Mouse (Mus musculus) stomach, embryonic 16.5 days (tissue): ENCODE results near the gene Calhm1. TPM values are rescaled to one million over a fixed set of nuclear protein-coding genes. Genes with fewer than 3 reads are reported as not detected.
A peak's percentile ranks its signal among the peaks of the same experiment; 100 is the strongest.

Source experiments
- ATAC-seq: fragments of 200-750 bp; cut with Nextera tagmentation; 2 replicates; pipeline ENCODE4 v1.8.0; 2017; ENCODE audit warnings: moderate number of reproducible peaks, moderate TSS enrichment; ENCODE audit not compliant: insufficient read depth, low FRiP score
- H3K27ac ChIP-seq: fragments of 300-500 bp; sonication (generic); 2 replicates; pipeline ENCODE4 v1.5.1; 2014; ENCODE audit warnings: low read length
- H3K27me3 ChIP-seq: fragments of 300-500 bp; sonication (generic); 2 replicates; pipeline ENCODE4 v1.6.1; 2014; ENCODE audit warnings: low read length, control low read depth, mixed read lengths; ENCODE audit not compliant: control insufficient read depth, insufficient read depth
- H3K36me3 ChIP-seq: fragments of 300-500 bp; sonication (generic); 2 replicates; pipeline ENCODE4 v1.6.1; 2014; ENCODE audit warnings: low read length; ENCODE audit not compliant: control insufficient read depth, insufficient read depth
- H3K4me1 ChIP-seq: fragments of 300-500 bp; sonication (generic); 2 replicates; pipeline ENCODE4 v1.6.1; 2014; ENCODE audit warnings: low read length, control low read depth, mixed read lengths; ENCODE audit not compliant: control insufficient read depth, insufficient read depth
- H3K4me2 ChIP-seq: fragments of 300-500 bp; sonication (generic); 2 replicates; pipeline ENCODE4 v1.6.1; 2014; ENCODE audit warnings: low read depth, low read length, mixed read lengths
- H3K4me3 ChIP-seq: fragments of 300-500 bp; sonication (generic); replicated peaks from 2 replicates; pipeline ENCODE4 v1.5.1; 2014; ENCODE audit warnings: mild to moderate bottlenecking, low read length
- H3K9ac ChIP-seq: fragments of 300-500 bp; sonication (generic); 2 replicates; pipeline ENCODE4 v1.6.1; 2014; ENCODE audit warnings: low read length
- H3K9me3 ChIP-seq: fragments of 300-500 bp; sonication (generic); replicated peaks from 2 replicates; pipeline ENCODE4 v1.6.1; 2016; ENCODE audit warnings: low read length, control low read depth; ENCODE audit not compliant: control insufficient read depth
- WGBS: fragments of 180-500 bp; shearing (Covaris S2); extraction: QIAGEN DNeasy Blood & Tissue Kit; methylation state at CpG from one replicate; pipeline ENCODE4 v1.1.7; 2014; 5-methylcytosine and 5-hydroxymethylcytosine counted together
- polyA plus RNA-seq: library from polyadenylated mRNA; unstranded; fragments of >200 nt; fragmentation: Nextera tagmentation; extraction: Ambion mirVana; gene quantifications from 2 replicates; pipeline ENCODE4 v1.2.1, GENCODE M21; 2015

Calhm1 gene
- polyA plus RNA-seq, 1 experiment from 2014 or later: not detected

DNA sequence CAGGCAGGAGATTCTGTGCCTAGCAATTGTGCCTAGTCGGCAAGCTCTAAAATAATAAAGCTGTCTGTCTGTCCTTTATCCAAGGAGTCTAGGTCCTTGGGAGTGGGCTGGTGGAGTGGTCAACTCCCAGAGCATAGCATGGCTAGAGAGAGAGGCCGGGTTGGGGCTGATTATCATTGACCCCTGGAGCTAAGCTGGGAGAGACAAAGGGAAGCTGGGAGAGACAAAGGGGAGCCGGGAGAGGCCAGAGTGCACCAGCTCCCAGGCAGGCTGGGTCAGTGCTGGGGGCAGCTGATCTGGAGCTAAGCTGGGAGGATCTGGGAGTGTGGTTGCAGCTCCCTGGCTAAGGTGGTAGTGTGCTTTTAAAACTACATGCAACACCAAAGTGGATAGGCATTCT is 22.7 kb upstream of the Calhm1 start:
- WGBS: 36% methylated on average over 3 of the region's 3 CpGs
- no peaks in the 10 kb centered on the region for H3K27me3 ChIP-seq
- ATAC-seq: no peak
- H3K9ac ChIP-seq: no peak overlapping the region
- H3K9me3 ChIP-seq: no peaks in the 10 kb centered on the region
- no peaks in the 10 kb centered on the region for H3K36me3 ChIP-seq
- no peak overlapping the region for H3K4me2 ChIP-seq
- peaks cover 3% of the 10 kb centered on the region; the same call in 1 of the 2 replicates for H3K4me1 ChIP-seq
- H3K27ac ChIP-seq: no peak overlapping the region
- H3K4me3 ChIP-seq: no peak overlapping the region

DNA sequence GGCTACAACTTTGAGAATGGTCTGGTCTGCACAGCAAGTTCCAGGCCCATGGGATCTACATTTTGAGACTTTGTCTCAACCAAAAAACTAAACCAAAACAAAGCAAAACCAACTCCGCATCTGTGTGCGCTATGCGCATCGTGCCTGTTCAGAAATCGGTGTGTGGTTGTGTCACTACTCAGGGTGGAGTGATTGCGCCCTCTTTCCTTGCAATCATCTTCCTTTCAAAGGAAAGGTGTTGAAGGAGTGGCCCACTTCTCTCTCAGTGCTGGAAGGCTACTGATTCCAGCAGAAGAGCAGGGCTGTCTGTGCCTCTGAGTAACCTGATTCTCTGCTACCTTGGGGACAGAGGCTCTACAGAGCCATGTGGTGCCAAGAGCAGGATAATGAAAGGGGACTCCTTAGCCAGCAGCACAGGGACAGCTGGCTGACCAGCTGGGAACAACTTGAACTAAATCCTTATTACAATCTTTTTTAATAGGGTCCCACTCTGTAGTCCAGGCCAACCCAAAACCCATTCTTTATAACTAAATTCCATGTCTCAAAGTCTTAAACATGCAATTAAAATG is 19.2 kb upstream of the Calhm1 start:
- Histone ChIP-seq H3K36me3 (no peaks in the 10 kb centered on the region), H3K9me3 (no peaks in the 10 kb centered on the region), H3K27ac (no peak overlapping the region), H3K4me2 (no peak overlapping the region), H3K9ac (no peak overlapping the region), H3K4me3 (no peak overlapping the region), H3K27me3 (no peaks in the 10 kb centered on the region), H3K4me1 (0 out of 2 replicates have a peak, but pooled peaks cover 3% of the 10 kb centered on the region)
- 91% methylated on average over 6 of the region's 6 CpGs for WGBS
- ATAC-seq: no peak

DNA sequence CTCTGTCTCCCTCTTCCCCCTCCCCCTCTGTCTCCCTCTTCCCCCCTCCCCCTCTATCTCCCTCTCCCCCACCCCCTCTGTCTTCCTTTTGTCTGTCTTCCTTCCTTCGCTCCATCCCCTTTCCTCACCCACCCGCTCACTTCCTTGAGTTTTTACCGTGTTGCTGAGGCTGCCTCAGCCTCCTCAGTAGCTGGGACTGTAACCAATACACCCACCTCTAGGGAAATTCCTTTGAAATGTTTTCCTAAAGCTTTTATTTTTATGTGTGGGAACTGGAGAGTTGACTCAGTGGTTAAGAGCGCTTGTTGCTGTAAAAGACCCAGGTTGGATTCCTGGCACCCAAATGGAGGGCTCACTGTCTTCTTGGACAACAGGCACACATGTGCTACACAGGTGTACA is 17.6 kb upstream of the Calhm1 start:
- H3K36me3 ChIP-seq: no peaks in the 10 kb centered on the region
- no peaks in the 10 kb centered on the region for H3K27me3 ChIP-seq
- ATAC-seq: no peak
- WGBS: 60% methylated on average over 4 of the region's 4 CpGs
- H3K4me3 ChIP-seq: no peak overlapping the region
- no peak overlapping the region for H3K4me2 ChIP-seq
- no peaks in the 10 kb centered on the region for H3K9me3 ChIP-seq
- no peak overlapping the region for H3K27ac ChIP-seq
- H3K4me1 ChIP-seq: no peaks in the 10 kb centered on the region
- H3K9ac ChIP-seq: no peak overlapping the region

DNA sequence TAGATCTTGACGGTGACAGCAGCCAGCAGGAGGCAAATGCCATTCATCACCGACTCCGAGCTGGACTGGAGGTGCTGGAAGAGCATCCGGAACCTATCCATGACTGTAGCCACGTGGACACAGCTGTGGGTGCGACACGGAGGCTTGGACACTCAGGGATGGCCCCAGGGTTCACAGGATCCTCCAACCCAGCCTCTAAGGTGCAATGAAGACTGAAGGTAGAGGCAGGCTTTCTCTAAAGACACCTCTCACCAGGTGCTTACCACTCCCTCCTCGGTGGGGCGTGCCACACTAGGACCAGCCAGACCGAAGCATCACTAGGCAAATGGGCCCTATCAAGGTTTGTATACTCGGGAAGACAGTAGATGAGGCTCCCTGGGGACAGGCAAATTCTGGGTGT is 13.6 kb upstream of the Calhm1 start, which contains the start of gene Calhm3:
TSS of gene Calhm3 (minus strand) at position 101 of the 400 bp plus-strand sequence.
- H3K4me1 ChIP-seq: no peaks in the 10 kb centered on the region
- no peak for ATAC-seq
- 75% methylated on average over 11 of the region's 11 CpGs for WGBS

DNA sequence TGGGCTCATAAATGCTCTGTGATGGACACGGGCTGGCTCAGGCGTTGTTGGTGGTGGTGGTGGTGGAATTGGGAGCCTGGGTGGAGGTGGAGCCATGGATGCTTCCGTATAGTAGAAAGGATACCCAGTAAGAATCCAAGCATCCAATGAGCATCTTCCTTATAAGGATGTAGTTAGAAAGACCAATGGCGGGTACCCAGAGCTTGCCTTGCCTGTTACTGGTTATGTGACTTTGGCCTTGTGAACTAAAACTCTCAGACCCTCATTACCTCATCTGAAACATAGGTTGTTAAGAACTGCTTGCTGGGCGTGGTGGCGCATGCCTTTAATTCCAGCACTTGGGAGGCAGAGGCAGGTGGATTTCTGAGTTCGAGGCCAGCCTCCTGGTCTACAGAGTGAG is 9.7 kb upstream of the Calhm1 start:
- Histone ChIP-seq H3K9ac (no peak overlapping the region), H3K4me1 (no peaks in the 10 kb centered on the region), H3K4me2 (no peak overlapping the region), H3K4me3 (no peak overlapping the region), H3K9me3 (no peaks in the 10 kb centered on the region), H3K36me3 (no peaks in the 10 kb centered on the region), H3K27ac (no peak overlapping the region), H3K27me3 (no peaks in the 10 kb centered on the region; the same call in 1 of the 2 replicates)
- 87% methylated on average over 7 of the region's 7 CpGs for WGBS
- no peak for ATAC-seq

More for the DNA sequence above, 13.6 kb upstream of the Calhm1 start, which contains the start of gene Calhm3:
- Histone ChIP-seq H3K36me3 (no peaks in the 10 kb centered on the region), H3K4me2 (no peak within 1 kb of the TSS), H3K9me3 (no peaks in the 10 kb centered on the region), H3K9ac (no peak within 1 kb of the TSS), H3K4me3 (no peak within 1 kb of the TSS), H3K27ac (no peak within 1 kb of the TSS), H3K27me3 (no peaks in the 10 kb centered on the region)

DNA sequence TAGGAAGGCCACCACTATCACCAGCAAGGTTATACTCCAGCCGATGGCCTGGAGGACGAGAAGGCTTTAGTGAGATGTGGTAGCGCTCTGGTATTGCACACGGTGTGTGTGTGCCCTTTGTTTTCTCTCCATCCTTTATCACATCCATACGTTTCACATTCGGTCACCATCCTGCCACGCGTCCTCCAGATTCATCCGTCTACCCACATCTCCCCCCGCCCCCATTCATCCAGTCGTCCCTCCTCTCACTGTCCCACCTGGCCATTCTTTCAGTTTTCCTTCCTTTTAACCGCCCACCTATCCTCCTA is 8.0 kb upstream of the Calhm1 start:
- H3K4me2 ChIP-seq: peak overlapping the region; percentile 34; the same call in 1 of the 2 replicates
- H3K4me1 ChIP-seq: no peaks in the 10 kb centered on the region
- H3K9me3 ChIP-seq: no peaks in the 10 kb centered on the region
- no peak for ATAC-seq
- no peak overlapping the region for H3K9ac ChIP-seq
- H3K27me3 ChIP-seq: no peaks in the 10 kb centered on the region; the same call in 1 of the 2 replicates
- WGBS: 63% methylated on average over 12 of the region's 12 CpGs
- no peaks in the 10 kb centered on the region for H3K36me3 ChIP-seq
- H3K4me3 ChIP-seq: 0 out of 2 replicates have a peak overlapping the region, but pooled peaks have one; percentile 27
- H3K27ac ChIP-seq: no peak overlapping the region

DNA sequence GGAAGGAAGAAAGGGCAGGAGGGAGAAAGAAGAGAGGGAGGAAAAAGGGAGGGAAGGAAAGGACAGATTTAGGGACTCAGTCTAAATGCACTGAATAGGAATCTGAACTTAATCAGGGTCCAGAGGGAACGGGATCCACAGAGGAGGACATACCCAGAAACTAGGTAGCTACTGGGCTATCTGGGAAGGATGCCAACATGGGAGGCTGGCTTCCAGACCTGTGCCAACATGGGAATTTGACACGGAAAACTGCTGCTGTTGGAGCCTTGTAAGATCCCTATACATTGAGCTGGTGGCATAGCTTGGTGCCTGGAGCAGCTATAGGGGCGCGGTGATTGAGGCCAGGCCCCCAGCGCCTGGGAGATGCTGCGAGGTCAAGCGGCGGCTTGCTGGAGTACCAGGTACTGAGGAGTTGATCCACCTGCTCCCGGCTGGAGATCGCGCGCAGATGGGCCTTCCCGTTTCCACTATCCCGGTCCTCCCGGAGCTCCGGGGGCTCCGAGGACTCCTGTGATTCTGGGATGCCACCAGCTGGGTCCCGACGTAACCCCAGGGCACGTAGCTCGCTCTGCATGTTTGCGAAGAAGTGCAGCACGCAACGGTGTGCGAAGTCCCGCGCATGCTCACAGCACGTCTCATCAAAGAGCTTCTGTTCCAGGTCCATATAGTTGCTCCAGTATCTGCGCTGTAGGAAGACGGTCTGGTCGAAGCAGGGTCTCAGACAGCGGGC is 7.4 kb upstream of the Calhm1 start:
- peak overlapping the region; percentile 27; the same call in 1 of the 2 replicates for H3K4me3 ChIP-seq
- peak overlapping the region; percentile 34 for H3K4me2 ChIP-seq
- H3K27ac ChIP-seq: no peak overlapping the region
- H3K9ac ChIP-seq: 0 out of 2 replicates have a peak overlapping the region, but pooled peaks have one; percentile 36
- no peaks in the 10 kb centered on the region; the same call in 1 of the 2 replicates for H3K27me3 ChIP-seq
- 0 out of 2 replicates have a peak, but pooled peaks have one; percentile 21 for ATAC-seq
- H3K9me3 ChIP-seq: no peaks in the 10 kb centered on the region
- no peaks in the 10 kb centered on the region for H3K36me3 ChIP-seq
- H3K4me1 ChIP-seq: no peaks in the 10 kb centered on the region
- 16% methylated on average over 32 of the region's 32 CpGs for WGBS

DNA sequence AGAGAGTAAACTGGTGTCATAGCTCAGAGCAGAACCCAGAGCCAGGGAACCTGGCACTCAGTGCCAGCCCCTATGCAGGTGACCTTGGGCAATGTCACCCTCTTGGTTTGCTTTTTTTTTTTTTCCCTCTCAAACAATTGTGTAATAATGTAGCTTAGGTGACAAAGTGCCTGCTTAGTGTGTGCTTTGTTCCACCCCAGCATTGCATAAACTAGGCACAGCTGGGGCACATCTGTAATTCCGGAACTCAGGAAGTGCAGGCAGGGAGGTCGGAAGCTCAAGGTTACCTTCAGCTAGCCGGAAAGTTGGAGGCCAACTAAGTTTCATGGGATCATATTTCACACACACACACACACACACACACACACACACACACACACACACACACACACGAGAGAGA is 5.8 kb upstream of the Calhm1 start:
- Histone ChIP-seq H3K4me1 (no peaks in the 10 kb centered on the region), H3K27me3 (no peaks in the 10 kb centered on the region; the same call in 1 of the 2 replicates), H3K9ac (no peak overlapping the region), H3K4me3 (no peak overlapping the region), H3K9me3 (no peaks in the 10 kb centered on the region), H3K4me2 (no peak overlapping the region), H3K36me3 (no peaks in the 10 kb centered on the region), H3K27ac (no peak overlapping the region)
- ATAC-seq: no peak
- WGBS: 24% methylated on average over 4 of the region's 4 CpGs

DNA sequence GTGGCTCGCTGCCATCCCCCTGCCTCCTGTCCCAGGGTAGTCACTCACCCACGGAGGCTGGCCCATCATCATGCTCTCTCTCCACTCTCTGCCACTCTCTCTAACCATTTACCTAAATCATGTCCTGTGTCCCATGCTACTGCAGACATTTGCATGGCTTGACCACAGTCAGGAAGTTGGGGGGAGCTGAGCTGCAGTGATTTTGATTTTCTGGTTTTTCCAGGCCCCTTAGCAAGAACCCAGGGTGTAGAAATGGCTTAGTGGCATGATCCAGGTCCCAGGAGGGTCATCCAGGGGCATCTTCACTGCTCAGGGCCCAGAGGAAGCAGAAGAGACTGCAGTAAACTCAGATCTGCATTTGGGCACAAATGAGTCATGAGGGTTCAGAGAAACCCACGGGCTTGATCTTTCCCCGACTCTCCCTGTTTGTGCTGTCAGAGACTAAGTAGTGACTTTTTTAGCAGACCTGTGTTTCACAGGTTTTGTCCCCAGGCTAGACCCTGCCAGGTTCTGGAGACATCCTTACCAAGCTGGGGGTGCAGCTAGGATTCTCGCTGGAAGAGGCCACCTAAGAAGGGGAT is 4.3 kb upstream of the Calhm1 start:
- H3K4me1 ChIP-seq: no peaks in the 10 kb centered on the region
- H3K27me3 ChIP-seq: no peaks in the 10 kb centered on the region; the same call in 1 of the 2 replicates
- no peak overlapping the region for H3K4me3 ChIP-seq
- 62% methylated on average over 5 of the region's 5 CpGs for WGBS
- no peaks in the 10 kb centered on the region for H3K9me3 ChIP-seq
- no peak overlapping the region for H3K27ac ChIP-seq
- H3K9ac ChIP-seq: no peak overlapping the region; the same call in 1 of the 2 replicates
- H3K4me2 ChIP-seq: no peak overlapping the region
- H3K36me3 ChIP-seq: no peaks in the 10 kb centered on the region
- ATAC-seq: no peak
